Mouse (Mus musculus) kidney, postnatal 0 days (tissue): ENCODE measurements around the gene Cenpq. TPM values are rescaled to one million over a fixed set of nuclear protein-coding genes. Genes with fewer than 3 reads are reported as not detected.

Experiments used
- ATAC-seq: fragments of 200-750 bp; cut with Nextera tagmentation; replicated peaks from 2 replicates; pipeline ENCODE4 v1.8.0; 2017; ENCODE audit warnings: low read depth, moderate number of reproducible peaks, moderate TSS enrichment, moderate library complexity; ENCODE audit not compliant: low FRiP score
- DNase-seq: peaks from one replicate; pipeline ENCODE4 v3.0.0-alpha.2; 2016; ENCODE audit warnings: low spot score
- H3K27ac ChIP-seq: fragments of 300-500 bp; sonication (generic); 2 replicates; pipeline ENCODE4 v1.5.1; 2014; ENCODE audit warnings: mild to moderate bottlenecking
- H3K27me3 ChIP-seq: fragments of 300-500 bp; sonication (generic); 2 replicates; pipeline ENCODE4 v1.6.1; 2014; ENCODE audit warnings: low read length, mixed read lengths; ENCODE audit not compliant: insufficient read depth
- H3K36me3 ChIP-seq: fragments of 300-500 bp; sonication (generic); 2 replicates; pipeline ENCODE4 v1.6.1; 2014; ENCODE audit warnings: low read length, mixed read lengths; ENCODE audit not compliant: insufficient read depth
- H3K4me1 ChIP-seq: fragments of 300-500 bp; sonication (generic); replicated peaks from 2 replicates; pipeline ENCODE4 v1.6.1; 2014; ENCODE audit warnings: antibody characterized with exemption, low read length, mixed read lengths; ENCODE audit not compliant: insufficient read depth
- H3K4me2 ChIP-seq: fragments of 300-500 bp; sonication (generic); 2 replicates; pipeline ENCODE4 v1.6.1; 2014; ENCODE audit warnings: mild to moderate bottlenecking, low read length, moderate library complexity, mixed read lengths
- H3K4me3 ChIP-seq: fragments of 300-500 bp; sonication (generic); replicated peaks from 2 replicates; pipeline ENCODE4 v1.5.1; 2014; ENCODE audit warnings: low read depth, low read length
- H3K9ac ChIP-seq: fragments of 300-500 bp; sonication (generic); 2 replicates; pipeline ENCODE4 v1.6.1; 2014; ENCODE audit warnings: low read depth, low read length
- H3K9me3 ChIP-seq: fragments of 300-500 bp; sonication (generic); replicated peaks from 2 replicates; pipeline ENCODE4 v1.6.1; 2016; ENCODE audit warnings: low read length, inconsistent platforms, mixed read lengths
- CTCF ChIP-seq: IDR thresholded peaks from 2 replicates; pipeline ENCODE4 v1.5.1; 2016; ENCODE audit warnings: antibody characterized with exemption, low read depth, mild to moderate bottlenecking, moderate library complexity
- WGBS: fragments of 180-500 bp; shearing (Covaris S2); extraction: QIAGEN DNeasy Blood & Tissue Kit; methylation state at CpG from one replicate; pipeline ENCODE4 v1.1.7; 2014; 5-methylcytosine and 5-hydroxymethylcytosine counted together
- polyA plus RNA-seq: library from polyadenylated mRNA; unstranded; fragments of >200 nt; fragmentation: Nextera tagmentation; extraction: Ambion mirVana; gene quantifications from 2 replicates; pipeline ENCODE4 v1.2.1, GENCODE M21; 2015

Cenpq gene
- polyA plus RNA-seq, 1 experiment from 2014 or later: 19.0 TPM

- ATAC-seq: peak; percentile 29; the same call in 1 of the 2 replicates
- no peaks in the 10 kb centered on the region for H3K36me3 ChIP-seq
Measured at GRCm38 (mm10) chr17:40904721-40905154, 30.1 kb downstream of the Cenpq start.

DNA sequence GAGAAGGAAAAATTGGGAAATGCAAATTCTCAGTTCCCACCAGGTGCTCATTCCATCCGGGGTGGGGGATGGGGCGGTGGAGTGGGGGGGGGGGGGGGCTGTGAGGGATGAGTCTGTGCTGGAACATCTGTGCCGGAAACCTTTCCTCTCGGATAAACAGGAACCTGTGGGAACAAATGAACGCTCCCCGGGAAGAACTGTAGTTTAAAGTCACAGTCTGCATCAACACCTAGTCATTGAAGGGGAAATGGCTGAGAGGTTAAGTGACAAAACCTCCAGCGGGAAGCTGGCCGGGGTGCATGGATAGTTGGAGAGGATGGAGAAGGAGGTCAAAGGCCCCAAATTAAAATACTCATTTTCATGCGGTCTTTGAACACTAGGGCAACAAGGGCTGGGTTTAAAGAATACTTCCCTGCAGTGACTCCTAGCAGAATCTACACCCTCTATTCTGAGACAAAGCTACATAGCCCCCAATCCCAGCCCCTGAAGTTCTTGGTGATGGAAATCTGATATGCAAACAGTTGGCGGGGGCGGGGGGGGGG is 30.7 kb downstream of the Cenpq start:
- no peak for TF ChIP-seq CTCF
- whole genome bisulfite sequencing: 6% methylated on average over 11 of the region's 11 CpGs
- DNase-seq (no peak), ATAC-seq (no peak)
- H3K9me3 ChIP-seq: no peaks in the 10 kb centered on the region
- H3K36me3 ChIP-seq: no peaks in the 10 kb centered on the region
- H3K27me3 ChIP-seq: no peaks in the 10 kb centered on the region
- no peak overlapping the region for H3K27ac ChIP-seq
- no peaks in the 10 kb centered on the region for H3K4me1 ChIP-seq
- no peak overlapping the region for H3K9ac ChIP-seq
- peak overlapping the region; percentile 41; the same call in 1 of the 2 replicates for H3K4me2 ChIP-seq
- H3K4me3 ChIP-seq: no peak overlapping the region

More at GRCm38 (mm10) chr17:40904721-40905154, 30.1 kb downstream of the Cenpq start:
- no peak overlapping the region for H3K9ac ChIP-seq
- peak; percentile 3 for DNase-seq
- H3K4me2 ChIP-seq: peak overlapping the region; percentile 41
- no peaks in the 10 kb centered on the region for H3K4me1 ChIP-seq
- H3K4me3 ChIP-seq: 0 out of 2 replicates have a peak overlapping the region, but pooled peaks have one; percentile 9
- WGBS: 12% methylated on average over 13 of the region's 14 CpGs
- H3K27me3 ChIP-seq: no peaks in the 10 kb centered on the region
- H3K27ac ChIP-seq: no peak overlapping the region
- 0 out of 2 replicates have a peak, but pooled peaks have one; percentile 13 for TF ChIP-seq CTCF
- H3K9me3 ChIP-seq: no peaks in the 10 kb centered on the region

GRCm38 (mm10) chr17:40903345-40903744 is 31.5 kb downstream of the Cenpq start:
- ATAC-seq (no peak), DNase-seq (no peak)
- Histone ChIP-seq H3K36me3 (no peaks in the 10 kb centered on the region), H3K27me3 (no peaks in the 10 kb centered on the region), H3K4me1 (no peaks in the 10 kb centered on the region), H3K9me3 (no peaks in the 10 kb centered on the region), H3K4me2 (no peak overlapping the region), H3K4me3 (no peak overlapping the region), H3K27ac (no peak overlapping the region), H3K9ac (no peak overlapping the region)
- TF ChIP-seq CTCF: no peak
- 65% methylated on average over 4 of the region's 4 CpGs for WGBS

DNA sequence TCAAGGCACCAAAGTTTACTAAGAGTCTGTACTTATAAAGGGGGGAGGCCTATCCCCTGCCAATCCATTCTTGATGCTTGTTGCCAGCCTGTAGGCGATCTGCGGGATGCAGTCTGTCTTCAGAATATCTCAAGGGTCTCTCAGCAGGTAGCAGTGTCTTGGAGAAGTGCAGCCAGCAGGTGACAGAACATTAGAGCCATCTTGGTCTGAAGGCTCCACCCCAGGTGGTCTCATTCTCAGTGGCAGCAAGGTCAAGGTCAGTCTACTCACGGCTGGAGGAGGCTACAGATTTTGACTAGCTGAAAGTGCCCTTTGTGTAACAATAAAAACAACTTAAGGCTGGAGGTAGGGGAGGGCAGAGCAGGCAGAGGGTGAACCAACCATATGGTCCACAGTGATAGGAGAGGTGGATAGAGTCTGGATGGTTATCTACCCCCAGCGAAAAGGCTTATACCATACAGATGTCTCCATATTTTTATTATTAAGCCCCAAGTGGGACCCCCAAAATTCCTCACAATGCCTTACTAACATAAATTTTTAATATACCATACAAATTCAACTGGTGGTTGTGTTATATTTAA is 35.0 kb downstream of the Cenpq start:
- H3K9ac ChIP-seq: no peak overlapping the region
- no peak overlapping the region for H3K27ac ChIP-seq
- WGBS: 51% methylated on average over 4 of the region's 4 CpGs
- no peaks in the 10 kb centered on the region for H3K36me3 ChIP-seq
- ATAC-seq (no peak), DNase-seq (no peak)
- TF ChIP-seq CTCF: no peak
- no peak overlapping the region for H3K4me2 ChIP-seq
- no peaks in the 10 kb centered on the region for H3K9me3 ChIP-seq
- H3K4me1 ChIP-seq: no peaks in the 10 kb centered on the region
- no peak overlapping the region for H3K4me3 ChIP-seq
- H3K27me3 ChIP-seq: no peaks in the 10 kb centered on the region

DNA sequence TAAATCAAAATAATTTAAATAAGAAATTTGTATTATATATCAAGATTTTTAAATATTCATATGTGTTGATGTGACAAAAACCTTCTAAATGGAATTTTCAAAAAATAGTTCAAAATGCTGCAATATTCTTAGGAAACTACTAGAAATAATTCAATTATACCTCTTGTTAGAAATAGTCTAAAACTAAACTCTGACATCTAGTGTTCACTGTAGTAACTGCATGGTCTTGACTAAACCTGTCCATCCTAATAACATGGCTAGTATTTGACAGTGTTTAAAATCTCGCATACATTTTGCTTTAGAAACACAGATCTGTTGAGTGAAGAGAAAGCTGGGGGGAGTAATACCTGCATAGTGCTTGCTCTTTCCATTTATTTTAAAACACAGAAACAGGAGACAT is 38.0 kb downstream of the Cenpq start:
- H3K27ac ChIP-seq: no peak overlapping the region
- no peaks in the 10 kb centered on the region for H3K4me1 ChIP-seq
- H3K27me3 ChIP-seq: no peaks in the 10 kb centered on the region
- no peak overlapping the region for H3K4me2 ChIP-seq
- ATAC-seq (no peak), DNase-seq (peak; percentile 67)
- H3K4me3 ChIP-seq: no peak overlapping the region
- H3K9ac ChIP-seq: no peak overlapping the region
- peak; percentile 78 for TF ChIP-seq CTCF
- no peaks in the 10 kb centered on the region for H3K9me3 ChIP-seq
- no peaks in the 10 kb centered on the region for H3K36me3 ChIP-seq
- 68% methylated on average over 1 of the region's 1 CpGs for WGBS

DNA sequence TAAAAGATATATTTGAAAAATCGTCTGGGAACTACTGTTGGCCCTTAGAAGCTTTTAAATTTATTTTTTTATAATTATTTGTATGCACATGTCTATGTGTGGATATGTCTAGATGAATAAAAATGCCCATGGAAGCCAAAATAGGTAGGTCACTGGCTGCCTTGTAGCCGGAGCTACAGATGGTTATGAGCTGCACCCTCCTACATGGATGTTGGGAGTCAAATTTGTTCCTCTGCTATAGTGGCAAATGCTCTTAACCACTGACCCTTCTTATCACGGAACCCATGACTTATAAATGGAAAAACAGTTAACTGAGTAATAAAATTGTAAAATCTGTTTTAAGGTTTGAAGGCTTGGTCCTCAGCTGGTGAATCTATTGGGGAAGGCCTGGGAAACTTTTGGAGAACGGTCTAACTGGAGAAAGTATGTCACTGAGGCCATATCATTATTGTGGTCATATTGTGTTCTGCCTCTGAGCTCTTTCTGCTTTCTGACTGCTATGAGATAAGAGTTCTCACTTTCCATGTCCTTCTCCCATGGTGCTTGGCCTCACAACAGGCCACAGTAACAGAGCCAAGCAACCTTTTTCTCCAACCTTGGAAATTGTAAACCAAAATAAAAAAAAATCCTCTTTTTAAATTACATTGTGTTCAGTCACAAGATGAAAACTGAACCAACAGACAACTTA is 46.9 kb downstream of the Cenpq start:
- TF ChIP-seq CTCF: no peak
- Histone ChIP-seq H3K4me2 (no peak overlapping the region), H3K4me1 (no peaks in the 10 kb centered on the region), H3K27ac (no peak overlapping the region), H3K4me3 (no peak overlapping the region), H3K9me3 (no peaks in the 10 kb centered on the region), H3K36me3 (no peaks in the 10 kb centered on the region), H3K27me3 (no peaks in the 10 kb centered on the region), H3K9ac (no peak overlapping the region)
- WGBS: 76% methylated on average over 4 of the region's 4 CpGs
- no peak for ATAC-seq
- no peak for DNase-seq
